Mouse (Mus musculus) megakaryocyte, embryonic 14.5 days (primary cell): ENCODE data around the gene Barhl1. TPM values are rescaled to one million over a fixed set of nuclear protein-coding genes. Genes with fewer than 3 reads are reported as not detected.

Experiments
- H3K27me3 ChIP-seq: replicated peaks from 2 replicates; pipeline ENCODE3; 2012; ENCODE audit warnings: inconsistent platforms
- H3K36me3 ChIP-seq: replicated peaks from 2 replicates; pipeline ENCODE3; 2012; ENCODE audit warnings: low read length, inconsistent platforms, mixed read lengths
- H3K4me1 ChIP-seq: 2 replicates; pipeline ENCODE4 v1.6.1; 2012; ENCODE audit warnings: inconsistent platforms
- H3K4me3 ChIP-seq: replicated peaks from 2 replicates; pipeline ENCODE3; 2012; ENCODE audit warnings: moderate library complexity, mild to moderate bottlenecking, inconsistent platforms
- H3K9me3 ChIP-seq: 2 replicates; pipeline ENCODE4 v1.6.1; 2012; ENCODE audit warnings: inconsistent platforms
- FLI1 ChIP-seq: IDR thresholded peaks from 2 replicates; pipeline ENCODE4 v1.6.1; 2012; ENCODE audit warnings: low read length, inconsistent platforms, mixed read lengths
- GATA1 ChIP-seq: IDR thresholded peaks from 3 replicates; pipeline ENCODE4 v1.6.1; 2012; ENCODE audit warnings: mixed read lengths, low read length, inconsistent platforms, borderline replicate concordance
- polyA plus RNA-seq: library from polyadenylated mRNA; stranded (reverse); fragments of >175 nt; gene quantifications from 2 replicates; pipeline ENCODE4 v1.2.3, GENCODE M21; 2012; ENCODE audit warnings: low replicate concordance; ENCODE audit not compliant: insufficient read depth

The Barhl1 gene
- polyA plus RNA-seq, 1 experiment, result not detected

DNA sequence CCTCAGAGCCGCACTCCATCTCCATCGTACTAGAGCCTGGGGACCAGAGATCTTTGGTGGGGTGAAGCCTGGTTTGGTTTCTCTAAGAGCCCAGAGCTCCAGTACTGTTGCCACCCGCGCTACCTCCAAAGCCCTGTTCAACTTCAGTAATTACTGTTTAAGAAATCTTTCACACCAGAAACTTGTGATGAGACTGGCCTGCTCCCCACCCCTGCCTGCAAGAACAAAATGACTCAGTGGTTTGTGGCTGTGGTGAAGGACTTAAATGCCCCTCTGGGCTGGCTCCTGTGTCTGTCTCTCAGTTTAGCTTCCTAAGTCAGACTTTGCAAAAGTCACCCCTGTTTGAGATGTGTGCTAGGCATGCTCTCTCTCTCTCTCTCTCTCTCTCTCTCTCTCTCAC lies 3.5 kb downstream of the Barhl1 start:
- no peak for TF ChIP-seq FLI1
- TF ChIP-seq GATA1, result no peak
- H3K4me3 ChIP-seq, result no peak overlapping the region
- peaks cover 99% of the 10 kb centered on the region for H3K27me3 ChIP-seq
- H3K4me1 ChIP-seq, result peaks cover 41% of the 10 kb centered on the region
- no peaks in the 10 kb centered on the region for H3K9me3 ChIP-seq
- H3K36me3 ChIP-seq, result no peaks in the 10 kb centered on the region

DNA sequence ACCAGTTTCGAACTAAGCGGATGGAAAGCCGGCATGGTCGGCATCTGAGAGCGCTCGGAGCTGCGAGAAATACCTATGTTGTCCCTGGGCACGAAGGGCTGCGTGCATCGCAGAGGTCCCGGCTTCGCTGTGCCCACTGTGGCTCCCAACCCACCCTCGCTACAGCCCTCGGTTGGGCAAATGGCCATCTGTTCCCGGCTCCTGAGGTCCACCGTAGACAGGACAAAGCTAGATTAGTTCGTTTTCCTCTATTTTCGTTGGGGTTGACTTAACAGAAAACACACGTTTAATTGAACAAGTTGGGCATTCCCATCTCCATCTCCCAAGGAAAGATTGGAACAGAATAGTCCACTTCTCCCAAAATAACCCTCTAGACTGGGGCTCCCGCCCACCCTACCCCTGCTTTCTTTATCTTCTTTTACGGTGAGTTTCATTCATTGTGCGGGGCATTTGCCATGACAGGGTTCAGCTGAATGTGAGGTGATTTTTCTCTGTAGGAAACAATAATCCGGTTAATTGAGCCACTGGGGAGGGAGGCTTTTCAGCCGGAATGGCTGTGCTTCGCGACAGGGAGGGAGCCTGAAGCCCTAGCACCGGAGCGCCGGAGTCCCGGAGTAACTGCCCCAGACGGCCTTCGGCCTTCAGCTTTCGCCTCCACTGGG lies 4.3 kb downstream of the Barhl1 start:
- Histone ChIP-seq H3K9me3 (no peaks in the 10 kb centered on the region), H3K4me3 (no peak overlapping the region), H3K36me3 (no peaks in the 10 kb centered on the region), H3K4me1 (peaks cover 34% of the 10 kb centered on the region), H3K27me3 (peaks cover 98% of the 10 kb centered on the region)
- TF ChIP-seq GATA1 (no peak), FLI1 (no peak)

DNA sequence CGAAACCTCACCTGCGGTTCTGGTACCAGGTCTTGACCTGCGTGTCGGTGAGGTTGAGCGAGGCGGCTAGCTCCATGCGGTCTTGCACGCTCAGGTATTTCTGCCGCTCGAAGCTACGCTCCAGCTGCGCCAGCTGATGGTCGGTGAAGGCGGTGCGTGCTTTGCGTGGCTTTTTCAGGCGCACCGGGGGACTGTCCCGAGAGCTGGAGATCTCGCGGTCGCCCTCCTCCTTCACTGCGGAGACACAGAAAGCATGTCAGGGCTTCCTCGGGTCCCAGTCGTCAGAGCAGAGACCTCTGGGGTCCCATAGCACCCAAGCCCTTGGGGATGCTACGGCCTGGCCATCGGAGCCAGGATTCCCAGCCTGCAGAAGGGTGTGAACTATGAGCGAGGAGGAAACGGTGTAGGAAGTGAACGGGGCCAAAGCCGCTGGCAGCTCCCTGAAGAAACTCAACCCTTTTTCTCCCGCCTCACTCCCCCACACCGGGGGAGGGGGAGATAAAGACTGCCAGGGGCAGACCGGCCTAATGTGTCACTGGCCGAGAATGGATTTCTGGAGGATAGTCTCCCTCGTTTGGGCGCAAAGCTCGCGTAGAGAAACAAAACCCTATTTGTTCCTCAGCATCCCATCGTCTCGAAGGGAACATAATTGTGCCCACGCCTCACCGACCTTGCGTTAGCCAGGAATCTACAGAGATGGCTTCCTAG lies 5.0 kb downstream of the Barhl1 start:
- Histone ChIP-seq H3K9me3 (no peaks in the 10 kb centered on the region), H3K4me3 (no peak overlapping the region), H3K36me3 (peaks cover 6% of the 10 kb centered on the region), H3K27me3 (peaks cover 97% of the 10 kb centered on the region), H3K4me1 (peaks cover 31% of the 10 kb centered on the region)
- TF ChIP-seq FLI1 (no peak), GATA1 (no peak)

DNA sequence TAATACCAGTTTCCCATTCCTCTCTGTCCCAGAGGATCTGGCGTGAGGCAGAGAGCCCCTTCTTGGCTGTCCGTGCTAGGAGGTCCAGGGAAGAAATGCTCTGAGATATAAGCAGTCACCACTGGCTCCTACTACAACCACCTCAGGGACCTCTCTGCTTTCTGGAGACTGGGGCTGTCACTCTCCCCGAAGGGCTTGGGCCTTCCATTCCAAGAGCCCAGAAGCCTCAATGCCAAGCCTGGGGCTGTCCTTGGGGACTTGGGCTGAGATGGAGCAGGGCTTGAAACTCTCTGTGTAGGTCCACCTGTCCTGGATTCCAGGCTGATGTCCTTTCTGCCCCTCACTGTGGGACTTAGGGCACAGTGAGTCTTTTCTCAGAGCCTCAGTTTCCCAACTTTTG lies 5.6 kb downstream of the Barhl1 start:
- TF ChIP-seq GATA1 (no peak), FLI1 (no peak)
- Histone ChIP-seq H3K27me3 (peaks cover 92% of the 10 kb centered on the region), H3K4me3 (no peak overlapping the region)

DNA sequence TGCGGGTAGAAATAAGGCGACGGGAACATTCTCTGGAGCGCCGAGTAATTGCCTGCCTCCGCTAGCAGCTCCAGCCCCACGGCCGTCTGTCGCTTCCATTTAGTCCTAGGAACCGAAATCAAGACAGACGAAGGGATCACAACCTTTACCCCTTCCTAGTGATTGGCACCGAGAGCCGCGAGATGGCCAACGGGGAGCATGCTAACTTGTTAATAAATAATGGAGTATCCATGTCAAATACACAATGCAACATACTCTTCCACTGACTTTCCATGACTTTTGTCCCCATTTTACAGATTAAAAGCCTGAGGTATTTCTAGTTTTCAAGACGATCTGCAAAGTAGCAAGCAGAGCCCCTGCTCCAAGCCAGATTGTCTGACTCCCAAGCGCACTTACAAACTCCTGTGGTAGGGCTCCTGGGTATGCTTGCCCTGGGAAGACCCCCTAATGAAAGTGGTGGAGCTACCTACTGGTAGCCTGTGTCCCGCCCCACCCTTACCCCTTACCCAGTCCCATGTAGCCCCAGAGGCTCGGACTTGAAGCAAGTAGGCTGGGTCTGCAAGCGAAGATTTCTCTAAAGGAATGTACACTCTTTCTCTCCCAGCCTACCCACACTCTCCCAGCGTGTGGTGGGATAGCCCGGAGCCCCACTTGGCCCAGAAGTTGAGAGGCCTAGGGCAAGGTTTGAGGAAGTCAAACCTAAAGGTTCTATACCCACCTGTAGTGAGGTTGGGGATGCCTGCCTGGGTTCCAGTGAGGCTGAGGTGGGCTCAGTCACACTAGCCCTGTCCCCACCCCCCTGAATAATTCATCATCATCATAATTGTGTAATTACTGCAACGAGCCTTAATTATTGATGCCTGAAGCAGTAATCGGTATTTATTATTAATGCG lies 6.4 kb downstream of the Barhl1 start:
- H3K9me3 ChIP-seq, result no peaks in the 10 kb centered on the region
- H3K27me3 ChIP-seq, result peaks cover 84% of the 10 kb centered on the region
- no peak overlapping the region for H3K4me3 ChIP-seq
- peaks cover 18% of the 10 kb centered on the region for H3K36me3 ChIP-seq
- peaks cover 24% of the 10 kb centered on the region for H3K4me1 ChIP-seq
- TF ChIP-seq GATA1 (no peak), FLI1 (no peak)

More for the DNA sequence above, 5.6 kb downstream of the Barhl1 start:
- Histone ChIP-seq H3K9me3 (no peaks in the 10 kb centered on the region), H3K4me1 (peaks cover 27% of the 10 kb centered on the region), H3K36me3 (peaks cover 10% of the 10 kb centered on the region)

DNA sequence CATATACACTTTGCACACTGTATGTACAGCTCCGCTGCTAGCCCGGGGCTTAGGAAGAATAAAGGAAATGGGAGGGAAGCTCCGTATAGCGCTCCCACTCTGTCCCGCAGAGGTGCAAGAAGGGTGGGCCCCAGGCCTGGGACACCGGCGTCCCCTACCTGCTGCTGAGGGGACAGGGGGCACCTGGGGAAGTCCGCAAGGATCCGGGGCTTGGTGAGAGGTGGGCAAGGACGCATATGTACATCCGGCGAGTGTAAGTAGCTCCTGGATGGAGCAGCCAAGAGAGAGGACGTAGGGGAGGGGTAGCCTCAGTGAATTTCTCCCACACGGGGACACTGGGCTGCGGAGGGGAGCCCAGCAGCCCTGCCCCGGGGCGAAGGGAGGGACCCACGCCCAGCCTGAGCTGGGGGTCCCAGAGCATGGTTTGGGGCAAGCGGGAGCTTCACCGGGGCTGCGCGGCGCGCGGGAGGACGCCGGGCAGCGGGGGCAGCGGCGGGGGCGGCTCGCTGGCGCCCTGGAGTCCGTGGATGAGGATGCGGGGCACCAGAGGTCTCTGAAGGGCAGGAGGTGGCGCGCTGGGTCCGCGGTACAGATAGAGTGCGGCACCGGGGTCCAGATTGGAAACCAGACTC lies 7.2 kb downstream of the Barhl1 start:
- Histone ChIP-seq H3K4me1 (peaks cover 24% of the 10 kb centered on the region), H3K27me3 (peaks cover 76% of the 10 kb centered on the region), H3K4me3 (no peak overlapping the region), H3K9me3 (no peaks in the 10 kb centered on the region), H3K36me3 (peaks cover 25% of the 10 kb centered on the region)
- TF ChIP-seq FLI1, result no peak

DNA sequence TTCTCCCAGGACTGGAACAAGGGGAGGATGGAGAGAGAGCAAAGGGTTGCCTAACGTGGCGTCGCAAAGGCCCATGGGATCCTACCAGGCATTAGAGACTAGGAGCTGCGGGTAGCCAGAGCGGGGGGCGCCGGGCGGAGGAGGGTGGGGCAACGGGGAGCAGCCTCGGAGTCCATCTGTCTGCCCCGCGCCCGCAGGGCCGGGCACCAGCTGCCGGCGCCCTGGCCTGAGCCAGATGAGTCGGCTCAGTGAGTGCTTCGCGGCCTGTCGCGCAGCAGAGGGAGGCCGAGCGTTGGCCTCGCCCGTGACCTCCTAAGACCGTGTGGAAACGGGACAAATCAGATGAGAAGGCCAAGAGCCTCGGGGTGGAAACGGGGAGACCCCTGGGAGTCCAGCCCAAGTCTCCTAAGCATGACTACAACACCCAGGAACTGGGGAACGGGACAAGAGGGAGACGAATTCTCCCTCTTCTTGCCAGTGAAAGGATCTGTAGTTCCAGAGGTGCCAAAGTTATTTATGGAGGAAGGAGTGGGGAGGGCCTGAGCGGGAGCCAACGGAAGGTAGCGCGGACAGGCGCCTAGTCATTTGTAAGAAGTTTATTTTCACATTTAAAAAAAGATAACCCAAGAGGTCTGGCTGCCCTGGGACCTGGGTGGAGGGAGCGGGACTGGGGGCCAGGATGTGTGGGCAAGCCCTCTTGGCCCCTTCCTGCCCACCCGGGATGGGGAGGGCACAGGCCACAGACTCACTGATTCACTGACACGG lies 7.9 kb downstream of the Barhl1 start:
- peaks cover 24% of the 10 kb centered on the region for H3K4me1 ChIP-seq
- H3K4me3 ChIP-seq, result no peak overlapping the region
- TF ChIP-seq GATA1 (no peak), FLI1 (no peak)
- peaks cover 33% of the 10 kb centered on the region for H3K36me3 ChIP-seq
- H3K9me3 ChIP-seq, result no peaks in the 10 kb centered on the region
- peaks cover 69% of the 10 kb centered on the region for H3K27me3 ChIP-seq

DNA sequence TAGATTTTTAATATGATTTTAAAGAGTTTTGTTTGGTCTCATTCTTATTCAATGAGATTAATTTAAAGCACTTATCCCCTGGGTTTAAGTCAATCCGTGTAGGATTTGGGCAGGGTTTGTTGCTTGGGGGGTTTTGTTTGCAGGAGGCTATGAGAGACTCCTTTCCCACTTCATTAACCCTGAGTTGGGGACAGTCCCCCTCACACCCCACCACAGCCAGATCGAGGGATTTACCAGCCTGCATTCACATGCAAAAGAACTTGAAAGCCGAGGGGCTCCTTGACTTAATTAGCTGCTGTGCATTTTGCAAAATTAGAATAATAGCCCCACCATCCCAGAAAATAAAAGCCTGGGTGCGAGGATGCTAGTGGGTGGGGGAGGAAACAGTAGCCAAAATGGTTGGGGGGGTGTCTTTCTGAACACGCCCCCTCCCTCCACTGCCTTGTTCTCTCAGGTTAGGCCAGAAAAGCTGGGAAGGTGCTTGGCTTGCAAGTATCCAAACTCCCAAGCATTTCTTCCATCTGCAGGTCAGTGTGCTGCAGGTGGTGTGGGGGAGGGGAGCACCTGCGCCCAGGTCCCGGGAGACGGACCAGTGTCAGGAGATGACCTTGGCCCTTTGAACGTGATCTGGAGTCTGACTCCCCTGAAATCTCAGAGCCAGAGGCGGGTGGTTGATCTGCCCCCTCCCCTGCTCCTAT lies 8.6 kb downstream of the Barhl1 start:
- H3K36me3 ChIP-seq, result peaks cover 40% of the 10 kb centered on the region

DNA sequence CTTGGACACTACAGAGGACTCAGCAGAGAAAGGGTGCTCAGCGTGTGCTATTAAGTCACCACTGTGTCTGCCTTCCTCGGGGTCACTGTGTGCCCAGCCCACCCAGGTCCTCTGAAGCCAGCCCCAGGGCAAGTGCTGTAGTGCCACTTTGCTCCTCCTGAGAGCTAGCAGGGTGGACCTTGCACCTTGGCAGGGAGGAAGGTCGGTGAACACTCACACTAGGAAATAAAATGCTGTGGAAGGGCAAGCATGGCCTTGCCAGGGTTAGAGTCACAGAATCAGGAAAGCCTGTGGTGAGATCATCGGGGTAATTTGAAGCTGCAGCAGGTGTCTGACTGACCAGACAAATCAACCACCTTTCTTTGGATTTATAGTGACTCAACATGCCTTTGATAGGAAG lies 10.9 kb downstream of the Barhl1 start:
- Histone ChIP-seq H3K36me3 (peaks cover 60% of the 10 kb centered on the region), H3K27me3 (peaks cover 39% of the 10 kb centered on the region), H3K4me1 (peaks cover 15% of the 10 kb centered on the region), H3K4me3 (no peak overlapping the region), H3K9me3 (no peaks in the 10 kb centered on the region)
- no peak for TF ChIP-seq FLI1
- no peak for TF ChIP-seq GATA1

More for the DNA sequence above, 8.6 kb downstream of the Barhl1 start:
- TF ChIP-seq GATA1 (no peak), FLI1 (no peak)
- no peak overlapping the region for H3K4me3 ChIP-seq
- peaks cover 24% of the 10 kb centered on the region for H3K4me1 ChIP-seq
- no peaks in the 10 kb centered on the region for H3K9me3 ChIP-seq
- H3K27me3 ChIP-seq, result peaks cover 61% of the 10 kb centered on the region
